Mouse (Mus musculus): Measurements from ENCODE around the gene B3gnt7.

B3gnt7 gene

DNA sequence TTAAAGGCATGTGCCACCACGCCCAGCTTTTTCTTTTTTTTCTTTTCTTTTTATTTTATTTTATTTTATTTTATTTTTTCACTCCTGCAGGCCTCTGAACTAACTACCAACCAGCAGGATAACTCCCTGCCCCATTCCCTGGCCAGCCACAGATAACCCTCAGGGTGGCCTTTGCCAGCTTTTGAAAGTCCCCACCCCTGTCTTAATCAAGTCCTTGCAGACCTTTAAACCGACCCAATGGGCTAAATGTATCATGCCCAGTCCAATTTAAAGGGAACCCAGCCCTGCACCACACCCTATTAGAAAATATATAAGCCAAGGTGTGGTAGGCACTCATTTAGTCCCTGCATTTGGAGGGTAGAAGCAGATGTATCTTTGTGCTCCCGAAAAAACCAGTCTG is 9.6 kb downstream of the B3gnt7 start:
- TF ChIP-seq GATA4 (IDR thresholded peaks at IDR 0.05; ENCODE audit: insufficient replicate concordance, low read length): no peak

DNA sequence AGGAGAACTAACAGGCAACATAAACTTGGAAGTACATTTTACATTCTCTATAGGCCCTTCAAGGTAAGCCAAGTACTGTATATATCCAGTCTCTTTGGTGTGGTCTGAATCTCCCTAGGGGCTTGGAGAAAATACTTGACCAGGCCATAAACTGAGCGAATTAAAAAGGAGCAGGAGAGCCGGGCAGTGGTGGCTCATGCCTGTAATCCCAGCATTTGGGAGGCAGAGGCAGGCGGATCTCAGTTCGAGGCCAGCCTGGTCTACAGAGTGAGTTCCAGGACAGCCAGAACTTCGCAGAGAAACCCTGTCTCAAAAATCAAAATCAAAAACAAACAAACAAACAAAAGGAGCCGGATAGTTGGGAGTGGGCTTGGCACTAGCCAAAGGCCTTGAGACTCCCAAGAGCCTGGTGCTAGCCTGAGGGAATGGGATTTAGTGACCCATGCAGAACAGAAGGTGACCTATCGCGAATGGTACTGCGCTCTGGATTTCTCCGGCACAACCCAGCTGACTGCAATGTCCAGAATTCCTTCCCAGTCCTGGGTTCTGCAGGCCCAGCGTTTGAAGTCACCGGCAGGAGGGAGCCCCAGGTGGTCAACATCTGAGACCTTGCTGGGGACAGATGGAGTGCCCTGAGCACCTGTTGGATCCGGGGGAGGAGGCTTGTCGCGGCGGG is 10.6 kb downstream of the B3gnt7 start:
- TF ChIP-seq GATA4 (IDR thresholded peaks at IDR 0.05; ENCODE audit: insufficient replicate concordance, low read length): no peak

DNA sequence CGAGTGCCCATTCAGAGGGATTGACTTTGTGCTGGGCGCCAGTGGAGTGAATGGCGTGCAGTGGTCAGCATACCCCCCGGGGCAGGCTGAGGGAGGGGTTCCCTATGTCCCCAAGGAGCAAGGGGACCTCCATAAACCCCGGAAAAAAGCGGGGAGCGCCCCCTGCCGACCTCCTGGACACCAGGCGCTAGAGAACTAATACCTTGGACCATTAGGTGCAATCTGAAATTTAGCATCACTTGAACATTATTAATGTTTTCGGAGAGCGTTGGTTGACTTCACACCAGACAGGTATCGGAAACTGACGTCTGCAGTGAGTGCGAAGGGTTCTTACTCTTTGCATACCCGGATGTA is 11.1 kb downstream of the B3gnt7 start:
- TF ChIP-seq GATA4 (IDR thresholded peaks at IDR 0.05; ENCODE audit: insufficient replicate concordance, low read length): no peak

DNA sequence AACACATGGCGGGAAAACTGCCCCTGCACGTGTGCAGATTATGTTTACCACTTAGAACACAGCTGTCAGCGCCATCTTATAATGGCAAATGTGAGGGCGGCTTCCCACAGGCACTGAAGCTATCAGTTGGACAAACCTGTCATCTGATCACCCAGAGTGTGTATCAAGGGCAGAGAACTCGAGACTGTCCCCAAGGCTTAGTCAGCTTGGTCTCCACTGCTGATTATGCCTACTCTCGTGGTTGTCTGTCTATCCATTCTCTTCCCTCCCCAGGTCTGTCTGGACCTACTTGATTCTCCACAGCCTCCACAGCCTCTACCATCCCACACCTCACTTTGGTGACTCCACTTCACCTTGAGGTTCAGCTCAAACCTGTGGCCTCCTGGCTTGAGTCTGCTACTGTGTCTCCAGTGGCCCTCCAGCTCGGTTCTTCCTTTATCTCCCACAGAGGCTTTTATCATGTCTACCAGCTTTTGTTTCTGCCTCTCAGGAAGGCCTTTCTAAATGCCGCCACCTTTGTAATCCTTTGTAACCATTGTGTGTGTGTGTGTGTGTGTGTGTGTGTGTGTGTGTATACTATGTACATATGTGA is 18.3 kb downstream of the B3gnt7 start:
- no peak for TF ChIP-seq GATA4 (IDR thresholded peaks at IDR 0.05; ENCODE audit: insufficient replicate concordance, low read length)

DNA sequence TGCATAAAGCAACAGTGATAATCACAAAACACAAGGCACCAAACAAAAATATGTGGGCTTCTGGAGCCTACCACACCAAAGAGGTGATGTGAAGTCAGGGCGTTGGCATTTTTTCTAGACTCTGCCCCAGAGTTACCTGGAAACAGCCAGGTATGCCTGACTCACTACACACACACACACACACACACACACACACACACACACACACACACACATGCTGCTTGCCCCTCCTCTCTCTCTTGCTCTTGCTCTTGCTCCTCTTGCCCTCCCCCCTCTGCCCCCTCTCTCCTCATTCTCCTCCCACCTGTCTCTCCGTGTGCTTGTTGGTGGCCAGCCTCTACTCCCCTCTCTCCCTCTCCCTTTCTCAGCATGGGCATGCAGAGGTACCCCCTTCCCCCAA is 33.7 kb downstream of the B3gnt7 start:
- TF ChIP-seq GATA4 (IDR thresholded peaks at IDR 0.05; ENCODE audit: insufficient replicate concordance, low read length): no peak

DNA sequence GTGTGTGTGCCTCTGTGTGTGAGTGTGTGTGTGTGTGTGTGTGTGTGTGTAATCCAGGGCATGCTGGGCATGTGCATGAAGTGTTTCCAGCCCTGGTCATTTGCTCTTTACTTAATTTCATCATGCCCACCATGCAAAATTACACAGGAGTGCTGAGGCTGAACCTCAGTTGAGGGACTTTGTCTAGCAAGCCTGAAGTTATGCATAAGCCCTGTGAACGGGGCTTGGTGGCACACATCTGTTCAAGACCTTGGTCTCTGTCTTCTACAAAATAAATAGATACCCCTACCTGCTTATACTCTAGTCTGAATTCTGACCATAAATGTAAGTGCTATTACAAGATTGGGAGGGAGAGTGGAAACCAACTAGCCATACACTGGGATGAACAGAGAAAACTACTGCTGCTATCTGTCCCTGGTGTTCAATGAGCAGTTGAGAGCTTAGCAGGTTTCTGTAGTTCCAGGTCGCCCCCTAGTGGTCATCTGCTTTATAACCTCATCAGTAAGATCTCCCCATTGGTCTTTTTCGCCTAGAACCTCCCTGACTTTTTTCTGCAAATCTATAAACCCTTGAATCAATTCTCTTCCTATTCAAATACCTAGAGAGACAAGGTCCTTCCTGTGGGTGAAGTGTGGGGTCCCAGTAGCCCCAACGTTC is 36.7 kb downstream of the B3gnt7 start:
- no peak for TF ChIP-seq GATA4 (IDR thresholded peaks at IDR 0.05; ENCODE audit: insufficient replicate concordance, low read length)

DNA sequence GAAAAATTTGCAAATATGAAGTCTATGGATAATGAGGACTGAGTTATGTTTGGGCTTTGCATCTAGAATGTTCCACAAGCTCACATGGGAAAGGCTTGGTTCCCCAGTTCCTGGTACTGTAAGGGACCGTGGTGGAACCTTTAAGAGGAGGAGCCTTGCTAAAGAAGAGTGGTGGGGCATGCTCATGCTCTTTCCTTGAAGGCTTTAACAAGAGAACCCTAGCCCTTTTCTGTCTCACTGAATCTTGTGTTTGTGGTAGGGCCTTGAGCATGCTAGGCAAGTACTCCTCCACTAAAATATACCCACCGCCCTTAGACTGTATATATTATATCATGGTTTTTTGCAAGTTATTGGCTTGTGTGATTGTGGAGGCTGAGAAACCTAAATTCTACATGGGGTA is 39.7 kb downstream of the B3gnt7 start:
- TF ChIP-seq GATA4 (IDR thresholded peaks at IDR 0.05; ENCODE audit: insufficient replicate concordance, low read length): no peak

DNA sequence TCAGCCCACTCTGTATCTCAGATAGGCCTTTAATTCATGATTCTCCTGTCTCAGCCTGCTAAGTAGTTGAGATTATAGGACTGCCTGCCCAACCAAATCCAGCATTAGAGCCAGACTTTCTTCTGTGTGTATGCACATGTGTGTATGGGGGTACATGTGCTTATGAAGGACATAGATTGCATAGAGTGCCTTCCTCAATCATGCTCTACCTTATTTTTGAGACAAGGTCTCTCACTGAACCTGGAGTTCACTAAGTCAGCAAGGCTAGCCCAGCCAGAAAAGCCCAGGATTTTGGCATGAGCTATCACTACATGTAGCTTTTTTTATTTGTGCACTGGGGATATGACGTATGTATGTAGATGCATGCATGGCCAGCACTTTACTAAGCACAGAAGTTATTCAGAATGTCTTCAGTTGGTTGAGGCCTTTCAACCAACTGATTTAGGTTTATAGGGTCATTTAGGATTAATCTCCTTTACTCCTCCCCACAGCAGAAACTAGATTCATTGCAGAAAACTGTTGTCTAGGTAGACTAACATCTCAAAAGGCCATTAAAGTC is 40.5 kb downstream of the B3gnt7 start:
- TF ChIP-seq GATA4 (IDR thresholded peaks at IDR 0.05; ENCODE audit: insufficient replicate concordance, low read length): no peak

DNA sequence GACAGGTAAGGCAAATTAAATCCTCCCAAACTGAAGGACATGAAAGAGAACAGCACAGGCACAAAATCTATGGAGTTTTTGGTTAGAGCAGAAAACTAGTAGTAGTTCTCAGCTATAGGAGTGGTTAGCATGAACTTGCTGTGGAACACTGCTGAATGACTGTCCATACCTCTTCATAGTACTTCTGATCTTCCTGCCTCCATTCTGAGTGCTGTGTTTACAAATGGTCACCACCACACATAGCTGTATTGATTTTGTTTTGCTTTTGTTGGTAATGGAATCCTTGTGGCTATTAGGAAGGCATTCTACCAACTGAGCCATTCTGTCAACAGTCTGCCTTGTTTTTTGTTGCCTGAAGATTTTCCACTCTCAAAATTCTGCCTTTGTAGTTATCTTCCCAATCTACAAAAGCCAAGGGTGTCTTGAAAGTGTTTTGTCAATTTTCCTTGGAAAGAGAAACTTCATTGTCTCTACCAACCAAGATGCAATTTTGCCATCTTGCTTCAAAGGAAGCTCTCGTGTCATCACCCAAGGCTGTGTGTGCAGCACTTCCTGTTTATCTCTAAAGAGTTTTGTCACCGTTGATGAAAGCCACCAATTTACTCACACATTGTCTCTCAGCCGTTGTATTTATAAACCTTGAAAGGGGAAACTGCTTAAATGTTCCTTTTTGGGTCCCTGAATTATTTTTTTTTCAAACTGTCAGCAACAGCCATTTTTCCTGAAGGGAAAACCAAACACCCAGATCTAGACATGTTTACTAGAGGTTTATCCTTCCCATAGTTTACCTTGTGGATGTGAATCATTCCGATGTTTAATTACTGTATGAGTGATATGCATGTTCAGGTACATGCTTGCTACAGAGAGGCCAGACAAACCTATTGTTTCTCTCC is 41.6 kb downstream of the B3gnt7 start:
- TF ChIP-seq GATA4 (IDR thresholded peaks at IDR 0.05; ENCODE audit: insufficient replicate concordance, low read length): no peak

DNA sequence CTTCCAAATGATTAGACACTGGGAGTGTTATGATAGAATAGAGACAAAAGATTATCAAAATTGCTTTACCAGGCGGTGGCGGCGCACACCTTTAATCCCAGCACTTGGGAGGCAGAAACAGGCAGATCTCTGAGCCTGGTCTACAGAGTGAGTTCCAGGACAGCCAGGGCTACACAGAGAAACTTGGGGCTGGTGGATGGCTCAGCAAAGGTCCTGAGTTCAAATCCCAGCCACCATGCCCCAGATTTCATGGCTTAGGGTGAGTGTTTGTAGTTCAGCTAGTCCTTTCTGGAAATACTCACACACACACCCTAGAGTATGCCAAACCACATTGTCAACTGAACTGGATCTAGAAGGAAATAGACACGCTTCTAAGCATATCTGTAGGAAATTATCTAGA is 42.4 kb downstream of the B3gnt7 start:
- TF ChIP-seq GATA4 (IDR thresholded peaks at IDR 0.05; ENCODE audit: insufficient replicate concordance, low read length): no peak

DNA sequence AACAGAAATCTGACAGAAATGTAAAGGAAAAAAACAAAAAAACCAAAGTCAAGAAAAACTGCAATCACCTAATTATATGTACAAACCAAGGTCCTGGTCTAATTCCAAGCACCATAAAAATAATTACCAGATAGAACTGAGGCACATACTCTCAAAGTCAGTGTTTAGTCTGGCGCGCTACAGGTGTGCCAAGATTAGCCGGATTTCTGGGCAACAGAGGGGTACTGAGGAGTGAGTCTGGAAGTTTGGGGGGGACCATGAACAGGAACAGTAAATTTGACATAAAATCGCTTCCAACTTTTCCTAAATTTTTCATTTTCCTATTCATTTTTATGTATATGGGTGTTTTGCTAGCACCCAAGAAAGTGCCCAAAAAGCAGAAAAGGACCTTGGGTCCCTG is 43.3 kb downstream of the B3gnt7 start:
- TF ChIP-seq GATA4 (IDR thresholded peaks at IDR 0.05; ENCODE audit: insufficient replicate concordance, low read length): no peak

DNA sequence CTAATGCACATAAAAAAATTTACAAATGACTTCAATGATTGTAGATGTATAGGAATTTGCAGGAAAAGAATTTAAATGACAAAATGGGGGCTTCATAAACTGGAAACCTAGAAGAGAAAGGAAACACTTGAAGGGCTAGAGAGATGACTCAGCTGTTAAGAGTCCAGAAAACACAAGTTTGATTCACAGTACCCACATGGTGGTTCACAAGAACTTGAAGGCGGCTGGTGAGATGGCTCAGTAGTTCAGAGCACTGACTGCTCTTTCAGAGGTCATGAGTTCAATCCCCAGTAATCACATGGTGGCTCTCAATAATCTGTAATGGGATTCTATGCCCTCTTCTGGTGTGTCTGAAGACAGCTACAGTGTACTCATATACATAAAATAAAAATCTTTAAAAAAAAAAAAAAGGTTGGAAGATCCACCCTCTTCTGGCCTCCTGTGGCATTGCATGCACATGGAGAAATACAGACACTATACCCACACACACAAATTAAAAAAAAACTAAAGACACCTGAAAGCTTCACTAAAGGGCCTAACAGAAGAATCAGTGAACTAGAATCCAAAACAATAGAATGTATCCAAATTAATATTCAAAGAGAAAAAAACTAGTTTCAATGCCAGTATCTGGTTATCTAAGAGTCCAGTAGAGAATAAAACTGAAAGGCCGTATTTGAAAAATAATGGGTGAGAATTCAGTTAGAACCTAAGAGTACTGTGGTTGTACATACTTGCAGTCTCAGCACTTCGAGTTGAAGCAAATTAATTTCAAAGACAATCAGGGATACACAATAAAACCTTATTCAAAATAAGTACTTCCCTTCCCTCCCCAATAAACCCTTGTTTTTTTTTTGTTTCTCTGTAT is 44.5 kb downstream of the B3gnt7 start:
- no peak for TF ChIP-seq GATA4 (IDR thresholded peaks at IDR 0.05; ENCODE audit: insufficient replicate concordance, low read length)

DNA sequence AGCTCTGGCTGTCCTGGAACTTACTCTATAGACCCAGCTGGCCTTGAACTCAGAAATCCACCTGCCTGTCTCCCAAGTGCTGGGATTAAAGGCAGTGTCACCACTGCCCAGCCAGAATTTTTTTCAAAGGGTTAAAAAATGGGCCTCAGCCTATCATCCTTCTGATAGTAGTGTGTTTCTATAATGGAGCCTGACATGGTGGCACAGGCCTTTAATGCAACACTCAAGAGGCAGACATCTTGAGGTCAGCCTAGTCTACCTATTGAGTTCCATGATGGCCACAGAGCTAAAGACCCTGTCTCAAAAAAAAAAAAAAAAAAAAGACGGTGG is 45.0 kb downstream of the B3gnt7 start:
- TF ChIP-seq GATA4 (IDR thresholded peaks at IDR 0.05; ENCODE audit: insufficient replicate concordance, low read length): no peak

DNA sequence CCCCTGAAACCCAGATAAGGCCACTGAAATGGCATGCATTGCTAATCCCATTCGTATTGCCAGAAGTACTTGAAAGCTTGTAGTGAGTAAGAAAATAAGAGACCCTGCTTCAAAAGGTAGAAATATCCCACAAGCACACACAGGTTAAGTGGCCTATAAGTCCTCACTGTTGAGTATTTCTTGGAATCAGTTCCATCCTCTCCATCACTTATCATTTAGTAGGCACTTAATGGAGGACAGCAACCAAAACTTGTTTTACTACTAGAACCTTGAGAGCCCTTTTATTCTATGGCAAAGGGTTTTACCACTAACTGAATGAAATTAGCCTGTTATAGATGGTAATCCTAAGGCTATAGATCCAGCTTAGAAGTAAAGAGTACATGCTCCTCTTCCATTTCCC is 45.5 kb downstream of the B3gnt7 start:
- TF ChIP-seq GATA4 (IDR thresholded peaks at IDR 0.05; ENCODE audit: insufficient replicate concordance, low read length): no peak

DNA sequence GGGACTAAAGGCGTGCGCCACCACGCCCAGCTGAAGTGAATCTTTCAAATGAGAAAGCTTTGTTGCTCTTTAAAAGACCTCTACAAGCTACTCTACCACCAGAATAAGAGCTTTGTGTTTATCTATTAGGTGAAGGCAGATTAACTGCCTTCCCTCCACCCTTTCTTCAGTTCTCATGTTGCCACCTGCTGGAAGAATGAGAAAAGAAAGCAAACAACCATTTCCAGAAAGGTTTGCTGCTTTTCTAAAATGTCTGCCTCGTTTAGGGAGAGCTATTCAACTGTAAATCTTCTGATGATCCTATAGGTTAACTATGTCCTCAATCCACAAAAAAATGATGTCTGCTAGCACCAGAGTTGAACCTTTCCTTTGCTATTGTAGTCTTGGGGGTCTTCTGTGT is 46.2 kb downstream of the B3gnt7 start:
- no peak for TF ChIP-seq GATA4 (IDR thresholded peaks at IDR 0.05; ENCODE audit: insufficient replicate concordance, low read length)
